Mouse (Mus musculus): ENCODE data around the gene Eprs.

DNA sequence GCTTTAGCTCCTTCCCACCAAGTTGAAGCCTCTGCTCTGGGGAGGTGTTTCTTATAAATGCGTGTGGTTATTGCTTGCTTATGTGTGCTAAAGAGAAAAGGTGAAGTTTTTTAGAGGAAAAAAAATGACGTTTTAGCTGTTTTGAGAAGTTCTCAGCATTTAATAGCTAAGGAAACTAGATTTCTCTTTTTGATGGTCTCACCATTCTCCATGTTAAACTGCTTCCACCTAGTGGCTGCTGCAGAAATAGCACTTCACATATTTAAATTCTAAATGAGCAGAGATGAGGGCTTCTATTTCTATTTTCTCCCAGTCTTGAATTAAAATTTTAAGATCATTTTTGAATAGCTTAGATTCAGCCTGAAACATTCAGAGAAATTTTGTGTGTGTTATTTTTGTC is 41.2 kb downstream of the Eprs start:
- TF ChIP-seq POLR2A (IDR thresholded peaks at IDR 0.05; ENCODE audit: control insufficient read depth, low read depth, low read length) (no peak), CTCF (IDR thresholded peaks at IDR 0.05; ENCODE audit: control insufficient read depth, insufficient read depth, insufficient replicate concordance, low read depth, low read length) (no peak)

Measured in testis, adult 2 months (tissue).